Mouse (Mus musculus) intestine, embryonic 14.5 days (tissue): ENCODE data around the gene Hspb8. TPM values are rescaled to one million over a fixed set of nuclear protein-coding genes. Genes with fewer than 3 reads are reported as not detected.

ENCODE experiments used
- ATAC-seq: fragments of 200-750 bp; cut with Nextera tagmentation; replicated peaks from 2 replicates; pipeline ENCODE4 v1.8.0; 2017; ENCODE audit warnings: low read depth, moderate number of reproducible peaks, moderate TSS enrichment, moderate library complexity; ENCODE audit not compliant: low FRiP score, low TSS enrichment
- DNase-seq: peaks from one replicate; pipeline ENCODE4 v3.0.0-alpha.2; 2018; ENCODE audit warnings: low spot score
- H3K27ac ChIP-seq: fragments of 300-500 bp; sonication (generic); 2 replicates; pipeline ENCODE4 v1.5.1; 2014; ENCODE audit warnings: low read depth, mild to moderate bottlenecking, control low read depth
- H3K27me3 ChIP-seq: fragments of 300-500 bp; sonication (generic); replicated peaks from 2 replicates; pipeline ENCODE4 v1.6.1; 2014; ENCODE audit warnings: low read length, control low read depth; ENCODE audit not compliant: control insufficient read depth, insufficient read depth
- H3K36me3 ChIP-seq: fragments of 300-500 bp; sonication (generic); 2 replicates; pipeline ENCODE4 v1.6.1; 2014; ENCODE audit warnings: low read length, control low read depth; ENCODE audit not compliant: control insufficient read depth, insufficient read depth
- H3K4me1 ChIP-seq: fragments of 300-500 bp; sonication (generic); replicated peaks from 2 replicates; pipeline ENCODE4 v1.6.1; 2014; ENCODE audit warnings: low read length, control low read depth, mixed read lengths; ENCODE audit not compliant: control insufficient read depth, insufficient read depth
- H3K4me2 ChIP-seq: fragments of 300-500 bp; sonication (generic); 2 replicates; pipeline ENCODE4 v1.6.1; 2014; ENCODE audit warnings: low read length
- H3K4me3 ChIP-seq: fragments of 300-500 bp; sonication (generic); 2 replicates; pipeline ENCODE4 v1.5.1; 2014; ENCODE audit warnings: low read depth, low read length, control low read depth, mixed read lengths
- H3K9ac ChIP-seq: fragments of 300-500 bp; sonication (generic); 2 replicates; pipeline ENCODE4 v1.6.1; 2014; ENCODE audit warnings: mild to moderate bottlenecking, low read length
- H3K9me3 ChIP-seq: fragments of 300-500 bp; sonication (generic); 2 replicates; pipeline ENCODE4 v1.6.1; 2016; ENCODE audit warnings: low read length, control low read depth; ENCODE audit not compliant: control insufficient read depth
- WGBS: fragments of 180-500 bp; shearing (Covaris S2); extraction: QIAGEN DNeasy Blood & Tissue Kit; methylation state at CpG from one replicate; pipeline ENCODE4 v1.1.7; 2014; 5-methylcytosine and 5-hydroxymethylcytosine counted together
- polyA plus RNA-seq: library from polyadenylated mRNA; unstranded; fragments of >200 nt; fragmentation: Nextera tagmentation; extraction: Ambion mirVana; gene quantifications from 2 replicates; pipeline ENCODE4 v1.2.1, GENCODE M21; 2014

Gene Hspb8
- polyA plus RNA-seq, 1 experiment from 2014 or later, result 11.2 TPM

DNA sequence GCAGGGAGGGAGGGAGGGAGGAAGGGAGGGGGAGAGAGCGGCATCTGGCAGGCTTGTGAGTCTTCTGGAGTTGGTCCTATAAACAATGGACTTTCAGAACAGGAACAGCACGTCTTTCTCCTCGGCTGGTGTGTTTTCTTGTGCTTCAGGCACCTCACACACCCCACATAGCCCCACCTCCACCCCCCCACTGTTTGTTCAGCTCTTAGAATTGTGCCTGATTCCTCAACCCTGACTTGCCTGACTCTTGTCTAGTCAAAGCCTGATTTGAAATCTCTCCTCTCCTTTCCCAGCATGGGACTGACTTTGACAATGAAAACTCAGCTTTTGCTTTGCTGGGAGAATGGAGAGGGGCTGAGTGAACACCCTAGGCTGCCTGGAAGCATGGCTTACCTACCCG is 15.3 kb downstream of the Hspb8 start:
- no peak for DNase-seq
- no peaks in the 10 kb centered on the region for H3K27me3 ChIP-seq
- no peaks in the 10 kb centered on the region for H3K9me3 ChIP-seq
- H3K4me3 ChIP-seq, result no peak overlapping the region
- H3K4me2 ChIP-seq, result no peak overlapping the region
- H3K4me1 ChIP-seq, result peaks cover 22% of the 10 kb centered on the region
- peak overlapping the region; percentile 47; the same call in 1 of the 2 replicates for H3K27ac ChIP-seq
- 17% methylated on average over 4 of the region's 4 CpGs for WGBS
- no peaks in the 10 kb centered on the region for H3K36me3 ChIP-seq
- ATAC-seq, result no peak
- no peak overlapping the region for H3K9ac ChIP-seq

DNA sequence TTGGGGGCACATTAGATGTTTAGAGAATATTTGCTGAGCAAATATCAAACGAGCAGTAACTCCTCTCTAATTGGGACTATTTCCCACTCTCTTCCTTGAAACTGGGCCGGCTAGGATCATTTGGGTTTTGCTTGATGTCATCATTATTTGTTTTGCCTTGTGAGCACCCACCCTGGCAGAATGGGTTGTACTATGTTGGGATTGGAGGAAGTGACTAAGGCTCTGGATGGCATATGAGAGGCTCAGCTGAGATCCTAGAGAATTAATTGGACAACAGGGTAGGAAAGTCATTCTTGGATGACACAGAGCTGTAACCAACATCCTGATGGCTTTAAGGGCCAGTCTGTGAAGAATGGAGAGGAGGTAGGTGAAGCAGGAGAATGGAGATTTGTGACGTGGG is 16.2 kb downstream of the Hspb8 start:
- no peak for ATAC-seq
- DNase-seq, result no peak
- Histone ChIP-seq H3K4me1 (peaks cover 22% of the 10 kb centered on the region), H3K9me3 (no peaks in the 10 kb centered on the region), H3K9ac (no peak overlapping the region), H3K4me3 (no peak overlapping the region), H3K4me2 (no peak overlapping the region), H3K36me3 (no peaks in the 10 kb centered on the region), H3K27me3 (no peaks in the 10 kb centered on the region), H3K27ac (no peak overlapping the region)
- WGBS, result 63% methylated on average over 3 of the region's 3 CpGs

DNA sequence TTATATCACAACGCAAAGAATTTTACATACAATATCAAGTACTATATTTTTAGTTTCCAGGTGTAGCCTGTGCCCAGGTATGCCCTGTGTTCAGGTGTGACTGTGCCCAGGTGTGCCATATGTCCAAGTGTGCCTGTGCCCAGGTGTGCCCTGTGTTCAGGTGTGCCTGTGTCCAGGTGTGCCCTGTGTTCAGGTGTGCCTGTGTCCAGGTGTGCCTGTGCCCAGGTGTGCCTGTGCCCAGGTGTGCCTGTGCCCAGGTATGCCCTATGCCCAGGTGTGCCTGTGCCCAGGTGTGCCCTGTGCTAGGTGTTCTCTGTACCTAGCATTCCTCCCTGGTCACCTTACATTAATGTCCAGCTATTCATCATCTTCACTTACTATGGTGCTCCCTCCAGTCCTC is 16.7 kb downstream of the Hspb8 start:
- Histone ChIP-seq H3K4me1 (peaks cover 22% of the 10 kb centered on the region), H3K4me3 (no peak overlapping the region), H3K27me3 (no peaks in the 10 kb centered on the region), H3K9me3 (no peaks in the 10 kb centered on the region), H3K9ac (no peak overlapping the region), H3K27ac (no peak overlapping the region), H3K36me3 (no peaks in the 10 kb centered on the region), H3K4me2 (no peak overlapping the region)
- WGBS, result 92% methylated on average over 1 of the region's 1 CpGs
- DNase-seq (no peak), ATAC-seq (no peak)

DNA sequence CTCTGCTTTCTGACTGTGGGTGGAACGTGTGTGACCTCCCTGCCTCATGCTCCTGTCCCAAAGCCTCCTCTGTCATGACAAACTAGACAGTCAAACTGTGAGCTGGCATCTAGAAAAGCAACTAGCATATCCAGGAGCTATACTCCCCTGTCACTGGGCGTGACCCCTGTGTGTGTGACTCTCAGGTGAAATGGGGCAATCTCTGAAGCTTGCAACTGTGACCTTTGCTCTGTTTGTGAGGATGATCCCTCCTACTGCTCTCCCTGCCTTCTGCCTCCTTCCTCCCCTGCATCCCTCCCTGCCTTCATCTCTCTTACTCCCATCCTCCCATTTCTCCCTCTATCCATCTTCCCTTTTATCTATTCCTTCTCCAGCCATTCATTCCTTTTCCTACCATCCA is 18.6 kb downstream of the Hspb8 start:
- WGBS, result 82% methylated on average over 2 of the region's 2 CpGs
- DNase-seq (no peak), ATAC-seq (no peak)
- H3K9ac ChIP-seq, result no peak overlapping the region
- no peak overlapping the region for H3K27ac ChIP-seq
- H3K4me1 ChIP-seq, result peaks cover 12% of the 10 kb centered on the region
- no peak overlapping the region for H3K4me3 ChIP-seq
- H3K9me3 ChIP-seq, result no peaks in the 10 kb centered on the region
- no peak overlapping the region for H3K4me2 ChIP-seq
- H3K36me3 ChIP-seq, result no peaks in the 10 kb centered on the region
- H3K27me3 ChIP-seq, result no peaks in the 10 kb centered on the region

DNA sequence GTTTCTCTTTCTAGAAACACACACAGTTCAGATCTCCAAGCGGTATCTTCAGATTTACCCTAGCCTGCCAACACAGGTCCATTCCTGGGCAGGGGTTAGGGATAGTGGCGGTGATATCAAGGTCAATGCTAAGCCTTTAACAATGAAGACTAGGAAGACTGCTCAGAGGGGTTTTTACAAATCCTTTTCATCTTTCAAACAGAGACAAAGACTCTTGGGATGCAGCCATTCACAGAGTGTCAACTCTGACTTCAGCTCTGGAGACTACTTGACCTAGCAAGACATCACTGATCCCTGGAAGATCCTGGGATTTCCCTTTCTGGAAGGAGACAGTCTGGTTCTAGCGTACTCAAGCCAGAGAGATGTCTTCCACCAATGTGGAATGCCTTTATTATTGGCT is 21.9 kb downstream of the Hspb8 start:
- Histone ChIP-seq H3K36me3 (no peaks in the 10 kb centered on the region), H3K4me2 (no peak overlapping the region), H3K4me1 (no peaks in the 10 kb centered on the region), H3K9ac (no peak overlapping the region), H3K27ac (no peak overlapping the region), H3K27me3 (no peaks in the 10 kb centered on the region), H3K9me3 (no peaks in the 10 kb centered on the region), H3K4me3 (no peak overlapping the region)
- WGBS, result 81% methylated on average over 3 of the region's 3 CpGs
- ATAC-seq, result no peak
- no peak for DNase-seq

DNA sequence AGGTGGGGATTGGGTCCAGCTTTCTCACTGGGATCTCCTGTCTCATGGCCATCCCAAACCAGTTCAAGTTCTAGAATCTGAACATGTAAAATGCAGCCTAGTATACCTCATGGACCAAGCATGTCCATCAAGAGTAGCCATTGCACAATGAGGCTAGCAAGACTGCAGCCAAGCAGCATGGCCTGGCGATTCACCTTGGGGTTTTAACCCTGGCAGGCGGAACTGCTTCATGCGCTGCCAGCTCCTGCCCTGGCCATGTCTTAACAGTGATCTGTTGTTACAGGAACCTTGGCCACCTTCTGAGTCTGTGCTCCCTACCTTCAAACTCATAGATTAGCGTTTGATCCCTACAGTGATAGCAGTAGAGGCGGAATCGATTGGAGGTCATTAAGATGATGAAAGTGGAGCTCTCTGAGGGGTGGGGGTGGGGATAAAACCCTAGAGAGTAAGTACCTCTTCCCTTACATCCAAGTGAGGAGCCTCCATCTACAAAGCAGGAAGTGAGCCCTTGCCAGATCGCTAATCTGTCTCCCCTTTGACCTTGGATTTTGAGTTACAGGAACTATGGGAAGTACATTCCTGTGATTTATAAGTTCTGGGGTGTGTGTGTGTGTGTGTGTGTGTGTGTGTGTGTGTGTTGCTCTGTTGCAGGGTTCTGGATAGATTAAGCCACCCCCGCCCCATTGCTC is 22.5 kb downstream of the Hspb8 start:
- 65% methylated on average over 8 of the region's 8 CpGs for WGBS
- no peak for DNase-seq

DNA sequence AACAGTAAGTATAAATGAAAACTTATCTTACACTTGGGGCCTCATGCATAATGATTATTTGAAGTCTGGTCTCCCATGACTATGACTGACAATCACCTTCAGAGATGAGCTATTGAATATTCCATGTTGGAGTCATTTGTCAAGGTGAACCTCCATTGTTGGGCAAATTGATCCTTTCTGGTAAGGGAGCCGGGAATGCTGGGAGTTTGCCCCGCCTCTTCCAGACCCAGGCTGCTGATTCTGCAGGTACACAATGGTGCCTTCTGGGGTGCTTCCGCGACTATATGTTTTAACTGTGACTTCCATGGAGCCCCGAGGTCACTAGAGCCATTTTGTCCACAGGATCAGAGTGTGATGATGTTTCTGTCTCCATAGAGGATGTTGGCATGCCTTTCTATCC is 26.6 kb downstream of the Hspb8 start:
- no peak overlapping the region for H3K27ac ChIP-seq
- H3K9me3 ChIP-seq, result no peaks in the 10 kb centered on the region
- no peak overlapping the region for H3K4me2 ChIP-seq
- WGBS, result 72% methylated on average over 5 of the region's 5 CpGs
- H3K9ac ChIP-seq, result no peak overlapping the region
- H3K4me1 ChIP-seq, result no peaks in the 10 kb centered on the region
- H3K27me3 ChIP-seq, result no peaks in the 10 kb centered on the region
- no peak for ATAC-seq
- no peak for DNase-seq
- no peaks in the 10 kb centered on the region for H3K36me3 ChIP-seq
- H3K4me3 ChIP-seq, result no peak overlapping the region

More for the DNA sequence above, 22.5 kb downstream of the Hspb8 start:
- Histone ChIP-seq H3K36me3 (no peaks in the 10 kb centered on the region), H3K4me3 (no peak overlapping the region), H3K27me3 (no peaks in the 10 kb centered on the region), H3K27ac (no peak overlapping the region), H3K9me3 (no peaks in the 10 kb centered on the region), H3K4me2 (no peak overlapping the region), H3K4me1 (no peaks in the 10 kb centered on the region), H3K9ac (no peak overlapping the region)
- no peak for ATAC-seq

DNA sequence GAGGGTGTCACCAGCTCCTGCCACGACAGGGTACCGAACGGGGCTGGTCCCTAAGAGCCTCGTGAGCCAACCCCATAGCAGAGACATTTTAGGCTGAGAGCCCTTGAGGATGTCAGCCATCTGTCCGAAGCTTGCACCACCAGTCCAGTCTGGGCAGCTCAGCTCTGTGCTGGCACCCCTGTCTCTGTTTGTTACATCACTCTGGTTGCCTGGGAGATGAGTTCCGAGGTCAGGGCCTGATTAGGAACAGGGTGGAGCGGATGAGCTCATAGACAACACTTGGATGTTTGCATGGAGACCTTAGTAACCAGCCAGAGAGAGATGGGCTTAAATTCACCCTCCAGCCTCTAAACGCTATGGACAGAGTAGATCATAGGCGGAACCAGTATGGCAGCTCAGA is 30.1 kb downstream of the Hspb8 start:
- DNase-seq, result no peak

DNA sequence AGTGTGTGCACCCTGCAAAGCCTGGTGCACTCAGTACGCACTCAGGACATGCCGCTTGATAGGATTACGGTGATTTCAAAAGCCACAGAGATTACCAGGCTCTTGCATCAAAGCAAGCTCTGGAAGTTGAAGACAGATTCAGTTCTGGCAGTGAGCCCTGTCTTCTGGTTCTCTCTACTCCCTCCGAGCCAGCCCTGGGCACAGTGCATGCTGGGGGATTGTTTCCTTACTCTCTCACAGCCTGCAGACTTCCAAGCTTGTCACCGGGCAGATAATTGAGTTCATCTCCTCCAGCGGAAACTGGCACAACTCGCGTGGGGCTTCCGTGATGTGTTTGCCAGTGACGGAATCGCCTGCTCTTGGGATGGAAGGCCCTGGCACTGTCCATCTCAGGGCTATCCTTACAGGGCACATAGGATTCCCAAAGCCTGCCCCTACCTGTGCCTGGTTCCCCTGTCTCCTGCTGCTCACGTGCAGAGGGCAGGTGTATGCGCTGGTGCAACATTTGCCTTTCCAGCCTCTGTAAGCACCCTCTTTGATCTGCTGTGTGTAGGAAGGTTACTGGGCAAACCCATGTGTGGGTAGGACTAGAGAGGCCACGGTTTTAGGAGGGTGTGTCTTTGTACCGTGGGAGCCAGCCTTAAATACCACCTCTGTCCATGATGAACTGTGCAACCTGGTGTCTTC is 32.7 kb downstream of the Hspb8 start:
- Histone ChIP-seq H3K4me1 (peaks cover 3% of the 10 kb centered on the region), H3K4me3 (no peak overlapping the region), H3K9me3 (no peaks in the 10 kb centered on the region), H3K4me2 (no peak overlapping the region), H3K36me3 (no peaks in the 10 kb centered on the region), H3K27ac (no peak overlapping the region), H3K9ac (no peak overlapping the region), H3K27me3 (no peaks in the 10 kb centered on the region)
- WGBS, result 60% methylated on average over 15 of the region's 15 CpGs
- DNase-seq (no peak), ATAC-seq (no peak)

More for the DNA sequence above, 30.1 kb downstream of the Hspb8 start:
- Histone ChIP-seq H3K36me3 (no peaks in the 10 kb centered on the region), H3K4me3 (no peak overlapping the region), H3K27me3 (no peaks in the 10 kb centered on the region), H3K27ac (no peak overlapping the region), H3K4me1 (peaks cover 3% of the 10 kb centered on the region), H3K9me3 (no peaks in the 10 kb centered on the region), H3K4me2 (no peak overlapping the region), H3K9ac (no peak overlapping the region)
- ATAC-seq, result no peak
- WGBS, result 74% methylated on average over 9 of the region's 9 CpGs
